Mouse (Mus musculus): ENCODE measurements around the gene Nr2f1. TPM values are rescaled to one million over a fixed set of nuclear protein-coding genes. Genes with fewer than 3 reads are reported as not detected.
A peak's percentile ranks its signal among the peaks of the same experiment; 100 is the strongest.
"Not testable (repeated sequence)": the region's sequence is repeated elsewhere in the genome, so short reads cannot be mapped to it uniquely, and the experiment has no call there.

Gene Nr2f1
- 62.3 and 84.1 TPM in 2 replicates for polyA plus RNA-seq (2016; fragmentation: Nextera tagmentation; extraction: Ambion mirVana)

- Histone ChIP-seq H3K27ac (replicated peaks) (peak within 1 kb of the TSS; percentile 100), H3K4me1 (peaks cover 8% of the 10 kb centered on the region), H3K4me2 (replicated peaks) (peak within 1 kb of the TSS; percentile 77), H3K36me3 (peaks cover 7% of the 10 kb centered on the region), H3K27me3 (peaks cover 8% of the 10 kb centered on the region), H3K9ac (replicated peaks) (peak within 1 kb of the TSS; percentile 100), H3K4me3 (peak within 1 kb of the TSS; percentile 93), H3K9me3 (no peaks in the 10 kb centered on the region)
- WGBS, result 0% methylated on average over 14 of the region's 14 CpGs
- no peak for ATAC-seq (ENCODE audit: low FRiP score, low read depth)
Observed at GRCm38 (mm10) chr13:78199642-78200160, at the start of gene Nr2f1. Nr2f1 (minus strand) TSS chr13:78199757.

DNA sequence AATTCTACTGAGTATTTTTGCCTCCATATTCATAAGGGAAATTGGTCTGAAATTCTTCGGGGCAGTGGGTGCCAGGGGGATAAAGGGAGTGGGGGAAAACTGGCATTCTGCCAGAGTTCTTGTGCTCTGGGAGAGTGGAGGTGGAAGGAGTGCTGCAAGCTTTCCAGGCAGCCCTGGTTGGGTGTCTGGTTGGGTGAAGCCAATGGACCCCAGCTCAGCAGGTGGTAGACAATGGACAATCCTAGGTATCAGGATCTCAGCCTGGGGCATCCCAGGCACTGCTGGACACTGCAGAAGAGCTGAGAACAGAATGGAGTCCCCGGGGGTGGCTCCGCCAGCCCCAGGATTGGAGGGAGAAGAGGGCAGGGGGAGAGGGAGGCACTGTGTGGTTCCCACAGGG, 22.1 kb upstream of the Nr2f1 start:
- no peak overlapping the region for H3K9ac ChIP-seq (replicated peaks)
- no peak overlapping the region for H3K4me2 ChIP-seq (replicated peaks)
- no peak overlapping the region for H3K4me3 ChIP-seq
- H3K27me3 ChIP-seq, result no peaks in the 10 kb centered on the region
- H3K36me3 ChIP-seq, result 0 out of 2 replicates have a peak, but pooled peaks cover 7% of the 10 kb centered on the region
- no peaks in the 10 kb centered on the region for H3K4me1 ChIP-seq
- ATAC-seq (ENCODE audit: low FRiP score, low read depth), result no peak
- WGBS, result 96% methylated on average over 3 of the region's 3 CpGs
- no peaks in the 10 kb centered on the region; the same call in 1 of the 2 replicates for H3K9me3 ChIP-seq
- H3K27ac ChIP-seq (replicated peaks), result no peak overlapping the region

- H3K4me3 ChIP-seq; H3K27ac ChIP-seq (replicated peaks); ATAC-seq (ENCODE audit: low FRiP score, low read depth); H3K4me2 ChIP-seq (replicated peaks); H3K4me1 ChIP-seq; H3K9me3 ChIP-seq; H3K9ac ChIP-seq (replicated peaks); H3K27me3 ChIP-seq; H3K36me3 ChIP-seq: not testable (repeated sequence)
- 94% methylated on average over 6 of the region's 6 CpGs for WGBS
Observed at GRCm38 (mm10) chr13:78220238-78220637, 20.7 kb upstream of the Nr2f1 start.

GRCm38 (mm10) chr13:78215223-78215622, 15.7 kb upstream of the Nr2f1 start:
- Histone ChIP-seq H3K4me1 (peaks cover 27% of the 10 kb centered on the region), H3K27me3 (peaks cover 16% of the 10 kb centered on the region; the same call in 1 of the 2 replicates), H3K27ac (replicated peaks) (no peak overlapping the region)

DNA sequence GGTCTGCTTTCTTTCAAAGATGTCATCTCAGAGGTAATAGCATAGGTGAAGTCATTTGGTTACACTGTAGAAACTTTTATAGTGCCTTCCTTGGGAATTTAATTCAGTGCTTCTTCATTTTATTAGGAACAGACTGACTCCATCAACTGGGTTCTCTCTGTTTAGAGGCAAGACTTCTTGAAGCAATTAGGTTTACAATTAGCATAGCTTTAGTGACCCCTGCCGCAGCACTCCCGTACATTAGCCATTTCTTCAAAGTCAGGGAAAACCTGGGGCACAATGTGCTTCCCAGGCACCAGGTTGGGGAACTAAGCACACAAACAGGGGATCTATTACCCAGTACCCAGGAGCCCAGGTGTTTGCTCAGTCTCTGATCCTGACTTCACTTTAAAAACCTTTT, 13.6 kb upstream of the Nr2f1 start:
- Histone ChIP-seq H3K9ac (replicated peaks) (no peak overlapping the region), H3K4me2 (replicated peaks) (no peak overlapping the region), H3K4me1 (peaks cover 48% of the 10 kb centered on the region), H3K4me3 (no peak overlapping the region), H3K27ac (replicated peaks) (no peak overlapping the region), H3K9me3 (no peaks in the 10 kb centered on the region), H3K27me3 (peaks cover 21% of the 10 kb centered on the region; the same call in 1 of the 2 replicates), H3K36me3 (no peaks in the 10 kb centered on the region)
- WGBS, result 48% methylated on average over 2 of the region's 2 CpGs
- no peak for ATAC-seq (ENCODE audit: low FRiP score, low read depth)

More at GRCm38 (mm10) chr13:78215223-78215622, 15.7 kb upstream of the Nr2f1 start:
- Histone ChIP-seq H3K4me3 (no peak overlapping the region), H3K9ac (replicated peaks) (no peak overlapping the region), H3K36me3 (0 out of 2 replicates have a peak, but pooled peaks cover 4% of the 10 kb centered on the region), H3K4me2 (replicated peaks) (no peak overlapping the region), H3K9me3 (no peaks in the 10 kb centered on the region)
- 33% methylated on average over 2 of the region's 2 CpGs for WGBS
- no peak for ATAC-seq (ENCODE audit: low FRiP score, low read depth)

DNA sequence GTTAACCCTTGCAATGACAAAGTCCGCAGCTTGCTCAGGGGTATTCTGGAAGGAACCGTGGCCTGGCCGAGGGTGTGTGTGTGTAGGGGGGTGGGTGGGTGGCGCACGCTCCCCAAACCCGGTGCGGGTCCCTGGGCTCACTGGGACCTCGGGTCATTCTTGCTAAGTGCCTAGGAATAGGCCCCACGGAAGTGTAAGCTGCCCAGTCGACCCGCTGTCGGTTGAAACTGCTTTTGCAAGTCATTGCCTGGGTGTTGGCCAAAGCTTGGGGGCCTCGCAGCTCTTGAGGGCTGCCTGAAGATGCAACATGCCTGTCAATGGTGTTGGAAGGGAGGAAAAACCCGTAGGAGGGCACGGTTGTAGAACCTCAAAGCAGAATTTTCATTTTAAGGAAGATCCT, 12.6 kb upstream of the Nr2f1 start:
- WGBS, result 51% methylated on average over 15 of the region's 15 CpGs

GRCm38 (mm10) chr13:78211231-78212010, 11.9 kb upstream of the Nr2f1 start:
- H3K4me2 ChIP-seq (replicated peaks), result 0 out of 2 replicates have a peak overlapping the region, but pooled peaks have one; percentile 2
- 27% methylated on average over 14 of the region's 14 CpGs for WGBS
- no peak for ATAC-seq (ENCODE audit: low FRiP score, low read depth)

More for the DNA sequence above, 12.6 kb upstream of the Nr2f1 start:
- H3K9ac ChIP-seq (replicated peaks), result no peak overlapping the region
- H3K36me3 ChIP-seq, result no peaks in the 10 kb centered on the region
- no peaks in the 10 kb centered on the region for H3K9me3 ChIP-seq
- 0 out of 2 replicates have a peak overlapping the region, but pooled peaks have one; percentile 2 for H3K4me2 ChIP-seq (replicated peaks)
- no peak overlapping the region for H3K4me3 ChIP-seq
- ATAC-seq (ENCODE audit: low FRiP score, low read depth), result no peak
- H3K27me3 ChIP-seq, result peaks cover 21% of the 10 kb centered on the region; the same call in 1 of the 2 replicates
- H3K4me1 ChIP-seq, result peaks cover 56% of the 10 kb centered on the region
- H3K27ac ChIP-seq (replicated peaks), result no peak overlapping the region

DNA sequence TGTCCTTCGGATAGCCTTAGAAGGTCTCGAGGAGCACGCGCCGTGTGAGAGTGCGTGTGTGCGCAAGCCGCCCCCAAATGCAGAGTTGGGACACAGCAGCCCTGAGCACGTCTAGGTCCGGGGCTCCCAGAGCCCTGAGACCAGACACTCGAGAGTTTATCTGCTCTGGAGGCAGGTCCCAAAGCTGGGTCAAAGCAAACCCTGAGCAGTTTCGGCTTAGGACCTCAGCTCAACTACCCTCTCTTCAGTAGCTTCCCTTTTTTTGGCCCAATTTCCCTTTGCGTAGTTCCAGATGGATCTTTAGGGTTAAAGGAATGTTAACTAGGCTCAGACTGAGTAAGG, 11.2 kb upstream of the Nr2f1 start:
- H3K4me2 ChIP-seq (replicated peaks), result peak overlapping the region; percentile 78
- H3K4me1 ChIP-seq, result peaks cover 65% of the 10 kb centered on the region
- no peaks in the 10 kb centered on the region for H3K36me3 ChIP-seq
- peak; percentile 24; the same call in 1 of the 2 replicates for ATAC-seq (ENCODE audit: low FRiP score, low read depth)
- 9% methylated on average over 13 of the region's 13 CpGs for WGBS
- H3K9me3 ChIP-seq, result no peaks in the 10 kb centered on the region
- peak overlapping the region; percentile 43 for H3K4me3 ChIP-seq
- peak overlapping the region; percentile 63 for H3K9ac ChIP-seq (replicated peaks)
- H3K27me3 ChIP-seq, result peaks cover 21% of the 10 kb centered on the region; the same call in 1 of the 2 replicates
- peak overlapping the region; percentile 74; the same call in 1 of the 2 replicates for H3K27ac ChIP-seq (replicated peaks)

More at GRCm38 (mm10) chr13:78211231-78212010, 11.9 kb upstream of the Nr2f1 start:
- Histone ChIP-seq H3K4me3 (no peak overlapping the region), H3K9ac (replicated peaks) (no peak overlapping the region), H3K27ac (replicated peaks) (no peak overlapping the region), H3K9me3 (no peaks in the 10 kb centered on the region), H3K36me3 (no peaks in the 10 kb centered on the region), H3K4me1 (peaks cover 60% of the 10 kb centered on the region), H3K27me3 (peaks cover 21% of the 10 kb centered on the region; the same call in 1 of the 2 replicates)

DNA sequence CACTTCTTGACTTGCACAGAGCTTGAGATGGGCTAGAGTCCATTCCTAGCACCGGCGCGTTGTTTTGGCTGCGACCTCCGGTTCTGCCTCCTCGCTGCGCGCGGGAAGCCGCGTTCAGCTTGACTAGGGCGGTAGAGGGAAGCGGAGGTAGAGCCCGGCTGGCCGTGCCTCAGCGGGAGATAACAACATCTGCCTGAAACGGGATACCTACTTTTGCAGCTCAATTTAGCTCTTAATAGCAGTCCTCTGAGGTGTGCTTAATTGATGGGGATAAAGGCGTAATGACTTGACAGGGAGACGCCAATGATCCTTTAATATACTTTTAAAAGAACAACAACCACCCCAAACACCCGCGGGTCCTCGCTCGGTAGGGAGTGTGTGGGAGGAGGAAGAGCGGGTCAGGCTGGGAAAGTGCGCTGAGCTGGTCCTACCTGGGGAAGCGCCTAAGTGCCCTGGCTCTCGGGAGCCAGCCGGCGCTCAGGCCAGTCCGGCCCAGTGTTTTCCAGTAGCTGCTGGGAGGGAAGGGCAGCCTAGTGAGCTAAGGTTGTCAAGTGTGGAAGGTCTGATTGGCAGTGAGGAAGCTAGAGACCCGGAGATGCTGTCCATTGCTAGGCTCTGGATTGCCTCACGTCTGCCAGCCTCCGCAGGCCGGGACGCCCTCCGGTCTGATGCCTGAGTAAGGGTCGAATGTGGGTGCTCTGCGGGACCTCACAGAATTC, 10.6 kb upstream of the Nr2f1 start:
- peaks cover 68% of the 10 kb centered on the region for H3K4me1 ChIP-seq
- peak overlapping the region; percentile 74 for H3K27ac ChIP-seq (replicated peaks)
- no peaks in the 10 kb centered on the region for H3K36me3 ChIP-seq
- no peaks in the 10 kb centered on the region for H3K9me3 ChIP-seq
- H3K27me3 ChIP-seq, result peaks cover 21% of the 10 kb centered on the region; the same call in 1 of the 2 replicates
- peak overlapping the region; percentile 63 for H3K9ac ChIP-seq (replicated peaks)
- WGBS, result 1% methylated on average over 38 of the region's 38 CpGs
- ATAC-seq (ENCODE audit: low FRiP score, low read depth), result peak; percentile 42
- H3K4me3 ChIP-seq, result peak overlapping the region; percentile 43
- H3K4me2 ChIP-seq (replicated peaks), result peak overlapping the region; percentile 78

DNA sequence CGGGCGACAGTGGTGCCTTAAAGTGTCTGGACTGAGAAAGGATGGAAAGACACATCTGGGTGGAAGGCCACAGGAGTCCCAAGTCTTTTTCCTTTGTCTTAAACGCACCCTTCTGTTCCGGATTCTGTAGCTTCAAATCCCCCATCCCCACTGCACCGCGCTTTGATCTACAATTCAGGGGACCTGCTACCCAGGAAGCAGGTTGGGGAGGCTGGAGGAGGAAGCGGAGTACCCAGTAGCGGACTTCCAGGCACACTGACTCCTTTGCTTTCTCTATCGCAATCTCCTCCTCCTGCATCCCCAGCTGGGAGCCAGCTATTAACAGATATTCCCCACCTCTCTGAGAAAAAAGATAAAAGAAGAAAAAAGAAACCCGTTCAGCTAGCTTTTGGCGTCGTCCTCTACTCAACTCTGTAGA, 10.1 kb upstream of the Nr2f1 start:
- 0 out of 2 replicates have a peak, but pooled peaks have one; percentile 7 for ATAC-seq (ENCODE audit: low FRiP score, low read depth)
- H3K27ac ChIP-seq (replicated peaks), result peak overlapping the region; percentile 74
- H3K9ac ChIP-seq (replicated peaks), result peak overlapping the region; percentile 63
- H3K4me3 ChIP-seq, result peak overlapping the region; percentile 43
- peak overlapping the region; percentile 78 for H3K4me2 ChIP-seq (replicated peaks)
- H3K27me3 ChIP-seq, result peaks cover 21% of the 10 kb centered on the region; the same call in 1 of the 2 replicates
- 1% methylated on average over 12 of the region's 12 CpGs for WGBS
- H3K36me3 ChIP-seq, result no peaks in the 10 kb centered on the region
- peaks cover 70% of the 10 kb centered on the region for H3K4me1 ChIP-seq
- no peaks in the 10 kb centered on the region for H3K9me3 ChIP-seq

GRCm38 (mm10) chr13:78208689-78209410, 9.3 kb upstream of the Nr2f1 start:
- peak overlapping the region; percentile 78 for H3K4me2 ChIP-seq (replicated peaks)
- H3K27me3 ChIP-seq, result peaks cover 21% of the 10 kb centered on the region; the same call in 1 of the 2 replicates
- H3K27ac ChIP-seq (replicated peaks), result peak overlapping the region; percentile 66
- no peak overlapping the region for H3K9ac ChIP-seq (replicated peaks)
- ATAC-seq (ENCODE audit: low FRiP score, low read depth), result no peak
- no peaks in the 10 kb centered on the region for H3K36me3 ChIP-seq
- peaks cover 78% of the 10 kb centered on the region for H3K4me1 ChIP-seq
- H3K9me3 ChIP-seq, result no peaks in the 10 kb centered on the region
- no peak overlapping the region for H3K4me3 ChIP-seq
- 9% methylated on average over 14 of the region's 14 CpGs for WGBS

All from midbrain, embryonic 12.5 days (tissue).